Mouse (Mus musculus) cerebellum, adult 2 months (tissue): ENCODE measurements around the gene Slc6a20a. TPM values are rescaled to one million over a fixed set of nuclear protein-coding genes. Genes with fewer than 3 reads are reported as not detected.

Experiments
- DNase-seq, 2 experiments: peaks; one replicate each; pipeline ENCODE4 v3.0.0; 2021
- H3K27ac ChIP-seq: fragments of 200-500 bp; 2 replicates; pipeline ENCODE4 v1.5.1; 2012; ENCODE audit warnings: low read length, control low read depth, inconsistent platforms; ENCODE audit not compliant: insufficient read depth
- H3K27me3 ChIP-seq: fragments of 200-500 bp; 2 replicates; pipeline ENCODE4 v1.6.1; 2012; ENCODE audit warnings: inconsistent platforms, mild to moderate bottlenecking, low read length, moderate library complexity; ENCODE audit not compliant: control insufficient read depth, insufficient read depth
- H3K4me1 ChIP-seq: fragments of 200-500 bp; 2 replicates; pipeline ENCODE4 v1.6.1; 2011; ENCODE audit warnings: low read length; ENCODE audit not compliant: control insufficient read depth, insufficient read depth
- H3K4me3 ChIP-seq: fragments of 200-500 bp; replicated peaks from 2 replicates; pipeline ENCODE3; 2011; ENCODE audit warnings: mild to moderate bottlenecking, low read depth, low read length, control low read depth; ENCODE audit not compliant: insufficient read depth
- CTCF ChIP-seq: fragments of 200-500 bp; IDR thresholded peaks from 2 replicates; pipeline ENCODE4 v1.5.1; 2011; ENCODE audit warnings: low read depth, mild to moderate bottlenecking, control low read depth, low read length, moderate library complexity, borderline replicate concordance; ENCODE audit not compliant: insufficient read depth
- POLR2A ChIP-seq: fragments of 200-500 bp; IDR thresholded peaks from 2 replicates; pipeline ENCODE4 v1.6.1; 2011; ENCODE audit warnings: low read length, control low read depth, borderline replicate concordance; ENCODE audit not compliant: insufficient read depth
- WGBS: fragments of 180-500 bp; shearing (Covaris S2); methylation state at CpG from one replicate; pipeline ENCODE4 v1.1.7; 2018; 5-methylcytosine and 5-hydroxymethylcytosine counted together
- polyA plus RNA-seq: library from polyadenylated mRNA; depleted of rRNA; stranded (reverse); fragments of >200 nt; gene quantifications from 2 replicates; pipeline ENCODE4 v1.2.3, GENCODE M21; 2012

The Slc6a20a gene
- polyA plus RNA-seq, 1 experiment: 10.8 TPM

DNA sequence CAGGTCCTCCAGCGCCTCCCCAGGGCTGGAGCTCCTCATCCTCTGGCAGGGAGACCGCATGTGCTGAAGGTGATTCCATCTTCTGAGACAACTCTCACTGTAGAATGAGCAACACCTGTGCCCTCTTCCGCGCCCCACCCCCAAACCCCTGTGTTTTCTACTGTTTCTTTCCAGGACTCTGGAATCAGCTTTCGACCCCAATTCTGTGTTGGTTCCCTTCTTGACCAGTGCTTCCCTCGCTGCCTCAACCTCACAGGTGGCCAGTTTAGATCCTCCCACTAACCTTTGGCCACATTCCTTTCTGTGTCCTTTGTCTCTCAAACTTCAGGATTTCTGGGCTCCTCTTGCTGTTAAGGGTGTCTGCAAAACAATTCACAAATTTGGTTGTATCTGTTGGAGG lies 46.4 kb downstream of the Slc6a20a start, which contains the start of gene Slc6a20b:
Gene Slc6a20b, minus strand, starts transcription at position 285 of the 400 bp plus-strand sequence.
- Histone ChIP-seq H3K4me1 (no peaks in the 10 kb centered on the region), H3K4me3 (no peak within 1 kb of the TSS), H3K27me3 (no peaks in the 10 kb centered on the region; the same call in 1 of the 2 replicates), H3K27ac (no peak within 1 kb of the TSS)
- no peak for DNase-seq
- no peak for TF ChIP-seq CTCF
- TF ChIP-seq POLR2A: no peak
- WGBS: 83% methylated on average over 6 of the region's 6 CpGs

DNA sequence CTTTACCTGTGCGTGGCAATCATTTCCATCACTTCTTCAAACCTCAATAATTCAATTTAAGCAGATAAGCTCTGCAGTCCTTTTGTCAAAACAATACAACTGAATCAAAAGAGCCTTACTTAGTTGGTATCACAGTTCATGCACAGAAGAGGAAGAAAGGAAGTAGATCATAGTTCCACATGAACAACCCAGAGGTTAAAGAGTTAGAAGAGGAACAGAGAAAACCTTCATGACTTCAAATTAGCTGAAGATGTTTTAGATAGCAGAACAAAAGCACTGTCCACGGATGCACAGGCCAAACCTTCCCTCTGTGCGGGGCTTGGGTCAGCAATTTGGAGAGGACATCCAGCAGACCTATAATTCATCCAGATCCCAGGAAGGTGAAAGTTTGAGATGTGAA lies 47.0 kb downstream of the Slc6a20a start:
- Histone ChIP-seq H3K27ac (no peak overlapping the region), H3K4me3 (no peak overlapping the region), H3K4me1 (no peaks in the 10 kb centered on the region), H3K27me3 (no peaks in the 10 kb centered on the region; the same call in 1 of the 2 replicates)
- TF ChIP-seq CTCF (no peak), POLR2A (no peak)
- 75% methylated on average over 3 of the region's 3 CpGs for WGBS
- no peak for DNase-seq

DNA sequence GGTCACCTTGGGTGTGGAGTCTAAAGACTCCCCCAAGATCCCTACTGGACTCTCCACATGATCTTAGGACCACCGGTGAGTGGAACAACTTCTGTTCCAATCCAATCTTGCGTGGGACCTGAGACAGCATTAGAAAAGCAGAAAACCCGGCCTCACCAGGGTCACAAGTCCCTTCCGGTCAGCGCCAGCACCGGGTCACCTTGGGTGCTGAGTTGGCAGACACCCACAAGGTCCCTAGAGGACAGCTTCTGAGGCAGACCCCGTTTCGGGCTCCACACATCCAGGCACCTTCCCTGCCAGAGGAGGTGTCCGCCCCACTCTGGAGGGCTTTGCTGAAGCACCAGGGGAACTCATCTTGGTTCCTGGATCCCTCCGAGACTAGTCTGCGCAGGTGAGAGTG lies 52.9 kb downstream of the Slc6a20a start:
- no peaks in the 10 kb centered on the region for H3K4me1 ChIP-seq
- WGBS: 92% methylated on average over 11 of the region's 11 CpGs
- no peak for DNase-seq
- no peak overlapping the region for H3K27ac ChIP-seq
- TF ChIP-seq POLR2A (no peak), CTCF (no peak)
- H3K27me3 ChIP-seq: no peaks in the 10 kb centered on the region; the same call in 1 of the 2 replicates
- no peak overlapping the region for H3K4me3 ChIP-seq

DNA sequence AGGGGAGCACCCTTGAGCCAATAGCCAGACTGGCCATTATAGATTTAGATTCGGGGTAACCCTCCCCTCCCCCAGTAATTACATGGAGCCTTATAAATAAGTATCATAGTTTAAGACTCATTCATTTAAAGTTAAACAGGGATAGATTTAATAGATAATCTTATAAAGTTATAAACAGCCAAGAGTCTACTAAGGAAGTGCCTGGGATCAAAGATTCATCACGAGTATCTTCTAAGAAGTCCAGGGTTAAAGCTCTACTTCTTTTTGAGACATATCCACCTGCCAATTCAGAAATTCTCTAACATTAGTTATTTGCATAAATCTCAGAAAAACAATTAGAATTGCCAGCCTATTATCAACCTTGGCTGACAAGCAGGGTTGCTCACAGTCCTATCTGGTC lies 53.9 kb downstream of the Slc6a20a start:
- H3K4me1 ChIP-seq: no peaks in the 10 kb centered on the region
- 81% methylated on average over 2 of the region's 2 CpGs for WGBS

DNA sequence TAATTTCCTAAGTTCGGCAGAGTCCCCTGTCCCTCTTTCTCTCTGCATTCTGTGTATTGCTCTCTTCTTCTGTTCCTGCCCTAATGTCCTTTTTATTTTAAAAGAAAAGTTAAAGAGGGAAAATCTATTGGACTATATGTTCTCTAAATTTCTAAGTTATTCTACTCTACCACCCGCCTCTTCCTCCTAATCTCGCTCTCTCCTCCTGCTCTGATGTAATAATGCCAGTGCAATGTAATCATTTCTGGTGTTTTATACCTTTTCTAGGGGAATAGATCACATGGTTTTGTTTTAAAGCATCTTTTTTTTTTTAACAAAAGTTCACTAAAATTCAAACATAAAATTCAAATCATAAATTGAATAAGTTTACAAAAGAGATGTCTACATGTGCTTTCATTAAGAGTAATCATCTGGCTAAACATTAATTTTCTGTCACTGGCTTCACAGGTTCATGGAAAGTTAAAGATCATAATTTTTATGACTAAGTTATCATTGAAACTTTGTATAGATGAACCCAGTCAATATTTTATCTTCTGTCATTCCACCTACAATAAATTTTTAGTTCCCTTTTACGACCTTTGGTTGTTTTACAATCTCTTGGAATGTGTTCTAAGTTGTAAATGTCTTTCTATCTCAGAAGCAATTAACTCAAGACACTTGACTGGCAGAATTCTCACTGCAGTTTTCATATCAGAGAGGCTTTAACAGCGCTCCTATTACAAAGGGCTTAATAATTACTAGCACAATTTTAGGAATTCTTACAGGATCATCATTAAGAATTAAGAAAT lies 58.2 kb downstream of the Slc6a20a start:
- no peaks in the 10 kb centered on the region for H3K27me3 ChIP-seq
- TF ChIP-seq CTCF (no peak), POLR2A (no peak)
- DNase-seq: no peak
- no peaks in the 10 kb centered on the region for H3K4me1 ChIP-seq
- WGBS: 92% methylated on average over 5 of the region's 5 CpGs
- no peak overlapping the region for H3K4me3 ChIP-seq
- H3K27ac ChIP-seq: no peak overlapping the region

More for the DNA sequence above, 53.9 kb downstream of the Slc6a20a start:
- no peak for DNase-seq
- no peak for TF ChIP-seq CTCF
- TF ChIP-seq POLR2A: no peak
- H3K4me3 ChIP-seq: no peak overlapping the region
- H3K27ac ChIP-seq: no peak overlapping the region
- no peaks in the 10 kb centered on the region; the same call in 1 of the 2 replicates for H3K27me3 ChIP-seq

DNA sequence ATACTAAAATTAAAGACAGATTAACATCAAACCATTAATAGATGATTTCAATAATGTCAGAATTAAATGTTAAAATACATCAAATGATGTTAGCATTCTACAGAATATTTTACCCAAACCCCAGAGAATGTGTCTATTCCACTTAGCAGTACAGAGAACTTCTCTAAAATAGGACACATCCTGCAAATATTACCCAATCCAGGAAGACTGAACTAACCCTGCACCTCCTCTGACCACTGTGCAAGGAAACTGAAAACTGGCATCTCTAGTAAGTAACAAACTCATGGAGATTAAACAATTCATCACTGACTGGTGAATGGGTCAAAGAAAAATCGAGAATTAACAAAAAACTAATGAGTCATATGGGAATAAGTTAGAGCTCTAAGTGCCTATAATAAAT lies 77.2 kb downstream of the Slc6a20a start:
- WGBS: 73% methylated on average over 1 of the region's 1 CpGs
- TF ChIP-seq CTCF (no peak), POLR2A (no peak)
- DNase-seq: no peak
- Histone ChIP-seq H3K4me3 (no peak overlapping the region), H3K27ac (no peak overlapping the region), H3K27me3 (no peaks in the 10 kb centered on the region), H3K4me1 (no peaks in the 10 kb centered on the region)

DNA sequence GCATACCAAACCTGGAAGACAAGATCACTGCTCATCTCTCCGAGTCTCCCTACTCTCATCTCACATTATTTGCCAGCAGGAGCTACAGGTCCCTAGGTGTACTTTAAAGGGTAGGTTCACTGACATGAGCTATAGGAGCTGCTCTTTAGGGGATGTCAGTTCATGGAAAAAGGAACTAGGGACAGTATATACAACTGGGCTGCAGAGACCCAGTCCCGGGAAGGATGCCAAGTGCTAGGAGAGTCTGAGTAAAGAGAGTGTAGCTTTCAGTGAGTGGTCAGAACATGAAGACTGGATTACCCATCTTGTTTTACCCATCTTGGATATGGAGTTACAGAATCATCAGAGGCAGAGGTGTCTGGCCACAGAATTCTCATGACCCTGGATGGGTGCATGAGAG lies 81.3 kb downstream of the Slc6a20a start:
- no peak for TF ChIP-seq POLR2A
- no peak for TF ChIP-seq CTCF
- no peak for DNase-seq
- H3K4me1 ChIP-seq: no peaks in the 10 kb centered on the region
- WGBS: 95% methylated on average over 2 of the region's 2 CpGs
- H3K27me3 ChIP-seq: no peaks in the 10 kb centered on the region
- no peak overlapping the region for H3K4me3 ChIP-seq
- no peak overlapping the region for H3K27ac ChIP-seq

DNA sequence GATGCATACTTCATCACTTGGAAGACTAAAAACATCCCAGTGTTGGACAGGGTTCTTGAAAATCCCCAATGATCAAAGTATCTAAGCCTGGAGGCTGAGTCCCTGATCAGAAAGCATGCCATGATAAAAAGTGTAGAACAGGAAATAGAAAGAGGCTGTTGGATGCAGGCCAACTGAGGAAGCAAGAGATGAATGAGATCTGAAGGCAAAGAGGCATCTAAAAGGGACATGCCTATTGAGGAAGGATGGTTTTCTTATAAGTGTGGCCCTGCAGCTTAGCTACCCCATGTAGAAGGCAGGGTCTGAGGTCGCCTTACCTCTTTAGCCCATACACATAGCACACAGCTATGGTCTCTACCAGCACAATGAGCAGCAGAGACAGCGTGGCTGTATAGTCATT lies 81.8 kb downstream of the Slc6a20a start:
- TF ChIP-seq POLR2A (no peak), CTCF (no peak)
- no peak for DNase-seq

More for the DNA sequence above, 81.8 kb downstream of the Slc6a20a start:
- whole genome bisulfite sequencing: 93% methylated on average over 2 of the region's 2 CpGs
- H3K4me3 ChIP-seq: no peak overlapping the region
- H3K27me3 ChIP-seq: no peaks in the 10 kb centered on the region
- H3K27ac ChIP-seq: no peak overlapping the region
- no peaks in the 10 kb centered on the region for H3K4me1 ChIP-seq
